In genomic region chr2:129471905-129472304, GRCm38 (mm10) we compare ENCODE assay signal across 8 mouse cellular contexts.
A peak's percentile ranks its signal among the peaks of the same experiment; 100 is the strongest.
DNase-seq lines count a peak whose midpoint lies in the region; ATAC-seq and TF ChIP-seq lines count a peak whose summit lies in the region.

No protein-coding gene starts in this region.

- no peak for ATAC-seq in heart, postnatal 0 days (ENCODE audit: insufficient read depth, low read depth)
- ATAC-seq in heart, embryonic 11.5 days (replicated peaks; ENCODE audit: insufficient number of reproducible peaks, low FRiP score, low TSS enrichment): no peak

- no peaks in the 10 kb centered on the region for H3K4me1 ChIP-seq in heart, postnatal 0 days (ENCODE audit: control insufficient read depth, insufficient read depth)
- H3K4me1 ChIP-seq in heart, embryonic 11.5 days (ENCODE audit: control insufficient read depth, insufficient read depth, low read length): no peaks in the 10 kb centered on the region

- H3K27me3 ChIP-seq in heart, postnatal 0 days (ENCODE audit: control insufficient read depth, insufficient read depth, low read length): no peaks in the 10 kb centered on the region
- H3K27me3 ChIP-seq in heart, embryonic 11.5 days (ENCODE audit: control insufficient read depth, insufficient read depth, low read length): no peaks in the 10 kb centered on the region

- H3K36me3 ChIP-seq in heart, postnatal 0 days (replicated peaks; ENCODE audit: control insufficient read depth, insufficient read depth, low read length): no peaks in the 10 kb centered on the region
- no peaks in the 10 kb centered on the region for H3K36me3 ChIP-seq in heart, embryonic 11.5 days (ENCODE audit: control insufficient read depth, insufficient read depth, low read length)

- peak; percentile 60 for TF ChIP-seq CTCF in heart, postnatal 0 days (IDR thresholded peaks at IDR 0.05; ENCODE audit: low read depth)

- H3K27ac ChIP-seq in heart, postnatal 0 days (ENCODE audit: low read depth): no peak overlapping the region
- no peak overlapping the region for H3K27ac ChIP-seq in heart, embryonic 11.5 days (ENCODE audit: low read depth, low read length)

- no peak overlapping the region for H3K4me2 ChIP-seq in heart, postnatal 0 days (ENCODE audit: low read depth, low read length)
- no peak overlapping the region for H3K4me2 ChIP-seq in heart, embryonic 11.5 days

- TF ChIP-seq EP300 in heart, postnatal 0 days (IDR thresholded peaks at IDR 0.05; ENCODE audit: low read depth): no peak

- H3K4me3 ChIP-seq in heart, postnatal 0 days (ENCODE audit: low read depth, low read length): no peak overlapping the region
- no peak overlapping the region for H3K4me3 ChIP-seq in heart, embryonic 11.5 days (ENCODE audit: low read depth, low read length)

- H3K9ac ChIP-seq in heart, postnatal 0 days (replicated peaks; ENCODE audit: low read depth, low read length): no peak overlapping the region
- H3K9ac ChIP-seq in heart, embryonic 11.5 days (ENCODE audit: low read depth, low read length): no peak overlapping the region

- no peaks in the 10 kb centered on the region for H3K9me3 ChIP-seq in heart, postnatal 0 days (replicated peaks; ENCODE audit: control insufficient read depth, low read length)
- no peaks in the 10 kb centered on the region for H3K9me3 ChIP-seq in heart, embryonic 11.5 days (replicated peaks; ENCODE audit: control insufficient read depth, low read length)

- intact Hi-C loops in left cerebral cortex, postnatal 25 days (cut with DNase I): loop anchor here (10.0 kb wide), 1 partner anchor 527 kb away; the partner anchor contains the start of gene Zc3h8

- WGBS in heart, postnatal 0 days: 17% methylated on average over 5 of the region's 5 CpGs
- WGBS in heart, embryonic 11.5 days (ENCODE audit: insufficient replicate concordance): 26% methylated on average over 5 of the region's 5 CpGs

- peak; percentile 28 for DNase-seq in heart, postnatal 0 days (ENCODE audit: low spot score)
- peak; percentile 18 for DNase-seq in ovary, postnatal 14 days (ENCODE audit: low spot score)
- no peak for DNase-seq in ovary, adult 18-20 months (ENCODE audit: low spot score)
- DNase-seq in cerebellum, postnatal 10 days: peak; percentile 59 to 74
- DNase-seq in left cerebral cortex, postnatal 25 days (ENCODE audit: low spot score in 2 of 2): peak; percentile 49 to 71
- DNase-seq in urinary bladder, postnatal 25 days (ENCODE audit: low spot score): no peak
- DNase-seq in gastrocnemius, adult 8-10 months (ENCODE audit: low spot score in 2 of 2): no peak

Comparison
In these comparisons a context has a peak if more than half of its experiments do, and no peak if none do; other contexts are left out.
1. DNase-seq: peak in heart, postnatal 0 days (single experiment), ovary, postnatal 14 days (single experiment), cerebellum, postnatal 10 days (2 of 2) and left cerebral cortex, postnatal 25 days (2 of 2); none in ovary, adult 18-20 months (single experiment), urinary bladder, postnatal 25 days (single experiment) and gastrocnemius, adult 8-10 months (0 of 2).